Mouse (Mus musculus) layer of hippocampus, adult 9-11 months (tissue): ENCODE measurements at regions not wholly inside any gene's neighbourhood (a gene's known extent, or its start where the extent isn't known, plus 50 kb on each side); places are given as distances from the start of the nearest gene placed in this dataset.

Source experiments
- DNase-seq: peaks from one replicate; pipeline ENCODE4 v3.0.0; 2022

GRCm38 (mm10) chr6:23906781-23907180 lies 63.1 kb downstream of the Tas2r118 start:
- DNase-seq, result peak; percentile 4
